Mouse (Mus musculus) small intestine, adult 2 months (tissue): Measurements from ENCODE around the gene Cdsn.

Experiments used
- CTCF ChIP-seq: fragments of 200-500 bp; IDR thresholded peaks from 2 replicates; pipeline ENCODE4 v1.5.1; 2012; ENCODE audit warnings: low read depth, mild to moderate bottlenecking, control low read depth, inconsistent platforms, low read length, moderate library complexity, mixed read lengths; ENCODE audit not compliant: insufficient replicate concordance, insufficient read length; ENCODE audit errors: extremely low read depth
- POLR2A ChIP-seq: fragments of 200-500 bp; IDR thresholded peaks from 2 replicates; pipeline ENCODE4 v1.6.1; 2012; ENCODE audit warnings: low read depth, mild to moderate bottlenecking, control low read depth, inconsistent platforms, low read length, moderate library complexity

DNA sequence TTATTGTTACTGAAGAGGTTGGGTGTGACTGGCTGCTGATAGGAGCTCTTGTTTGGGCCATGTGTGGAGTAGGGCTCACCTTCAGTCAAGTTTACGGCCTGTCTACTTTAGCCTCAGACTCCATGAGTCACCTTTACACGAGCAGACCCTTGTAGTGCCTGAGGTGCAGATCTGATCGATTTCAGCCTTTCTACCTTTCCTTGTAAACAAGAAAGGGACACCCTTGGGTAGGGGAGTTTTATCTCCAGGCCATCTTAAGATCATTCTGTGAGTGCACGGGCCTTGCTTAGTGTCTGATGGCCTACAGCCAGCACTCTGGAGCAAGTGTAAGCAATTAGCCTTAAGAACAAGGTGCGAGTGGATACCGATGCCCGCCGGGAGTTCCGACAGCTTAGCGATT lies 45.0 kb upstream of the Cdsn start:
- TF ChIP-seq CTCF (no peak), POLR2A (no peak)
